8 mouse cellular contexts compared by ENCODE assay signal in genomic region chr7:144581559-144582283, GRCm38 (mm10). TPM values are rescaled to one million over a fixed set of nuclear protein-coding genes. Genes with fewer than 3 reads are reported as not detected.
DNase-seq lines count a peak whose midpoint lies in the region; ATAC-seq and TF ChIP-seq lines count a peak whose summit lies in the region.

No protein-coding gene starts in this region.

- peak overlapping the region; percentile 94 for H3K27ac ChIP-seq in embryonic facial prominence, embryonic 13.5 days
- peak overlapping the region; percentile 89 for H3K27ac ChIP-seq in limb, embryonic 13.5 days
- H3K27ac ChIP-seq in midbrain, embryonic 15.5 days: peak overlapping the region; percentile 91
- peak overlapping the region; percentile 88 for H3K27ac ChIP-seq in spleen, adult 2 months (ENCODE audit: insufficient read depth, low read length)

- peak overlapping the region; percentile 82 for H3K4me3 ChIP-seq in embryonic facial prominence, embryonic 13.5 days
- H3K4me3 ChIP-seq in limb, embryonic 13.5 days: peak overlapping the region; percentile 84
- peak overlapping the region; percentile 92 for H3K4me3 ChIP-seq in midbrain, embryonic 15.5 days
- peak overlapping the region; percentile 83 for H3K4me3 ChIP-seq in spleen, adult 2 months (ENCODE audit: extremely low read depth, insufficient read depth, insufficient read length)

- TF ChIP-seq POLR2A in spleen, adult 2 months (IDR thresholded peaks at IDR 0.05; ENCODE audit: low read depth, low read length): no peak

- peak; percentile 7; the same call in 1 of the 2 replicates for TF ChIP-seq CTCF in spleen, adult 2 months (IDR thresholded peaks at IDR 0.05; ENCODE audit: extremely low read depth, insufficient read depth, insufficient read length, insufficient replicate concordance)

- H3K27me3 ChIP-seq in embryonic facial prominence, embryonic 13.5 days: peaks cover 2% of the 10 kb centered on the region; the same call in 1 of the 2 replicates
- H3K27me3 ChIP-seq in limb, embryonic 13.5 days: peaks cover 3% of the 10 kb centered on the region; the same call in 1 of the 2 replicates
- no peaks in the 10 kb centered on the region for H3K27me3 ChIP-seq in midbrain, embryonic 15.5 days (replicated peaks)
- no peaks in the 10 kb centered on the region for H3K27me3 ChIP-seq in spleen, adult 2 months (ENCODE audit: control insufficient read depth, insufficient read depth, low read length)

- peak overlapping the region; percentile 85 for H3K9ac ChIP-seq in embryonic facial prominence, embryonic 13.5 days
- H3K9ac ChIP-seq in limb, embryonic 13.5 days: peak overlapping the region; percentile 84
- peak overlapping the region; percentile 85 for H3K9ac ChIP-seq in midbrain, embryonic 15.5 days

- DNase-seq in 3T3-L1 (ENCODE audit: low read depth, low spot score): peak; percentile 95
- peak; percentile 88 for DNase-seq in adrenal gland, postnatal 36 days
- DNase-seq in heart, adult 8-10 months (ENCODE audit: low spot score): peak; percentile 86
- peak; percentile 90 to 91 for DNase-seq in kidney, adult 8-10 months
- DNase-seq in spleen, adult 2 months (ENCODE audit: low read depth in 1 of 2, low spot score in 2 of 2): peak; percentile 63 to 72

- H3K9me3 ChIP-seq in embryonic facial prominence, embryonic 13.5 days: no peaks in the 10 kb centered on the region
- H3K9me3 ChIP-seq in limb, embryonic 13.5 days: no peaks in the 10 kb centered on the region
- H3K9me3 ChIP-seq in midbrain, embryonic 15.5 days: no peaks in the 10 kb centered on the region

- WGBS in embryonic facial prominence, embryonic 13.5 days: under 1% methylated on average over 38 of the region's 43 CpGs
- under 1% methylated on average over 42 of the region's 43 CpGs for WGBS in limb, embryonic 13.5 days
- WGBS in midbrain, embryonic 15.5 days: under 1% methylated on average over 43 of the region's 43 CpGs
- WGBS in spleen, adult 2 months: under 1% methylated on average over 43 of the region's 43 CpGs

- H3K4me1 ChIP-seq in embryonic facial prominence, embryonic 13.5 days: peaks cover 20% of the 10 kb centered on the region
- peaks cover 19% of the 10 kb centered on the region for H3K4me1 ChIP-seq in limb, embryonic 13.5 days
- H3K4me1 ChIP-seq in midbrain, embryonic 15.5 days: peaks cover 22% of the 10 kb centered on the region
- no peaks in the 10 kb centered on the region for H3K4me1 ChIP-seq in spleen, adult 2 months (ENCODE audit: control insufficient read depth, insufficient read depth, insufficient read length)

- peak; percentile 83 for ATAC-seq in embryonic facial prominence, embryonic 13.5 days (ENCODE audit: insufficient number of reproducible peaks, insufficient read depth, low FRiP score, low TSS enrichment, low read depth)
- ATAC-seq in limb, embryonic 13.5 days (ENCODE audit: low FRiP score, low read depth): peak; percentile 90
- ATAC-seq in midbrain, embryonic 15.5 days (replicated peaks): peak; percentile 85

- peaks cover 18% of the 10 kb centered on the region for H3K36me3 ChIP-seq in embryonic facial prominence, embryonic 13.5 days
- peaks cover 22% of the 10 kb centered on the region for H3K36me3 ChIP-seq in limb, embryonic 13.5 days
- peaks cover 16% of the 10 kb centered on the region; the same call in 1 of the 2 replicates for H3K36me3 ChIP-seq in midbrain, embryonic 15.5 days (replicated peaks)
- 0 out of 2 replicates have a peak, but pooled peaks cover 3% of the 10 kb centered on the region for H3K36me3 ChIP-seq in spleen, adult 2 months (ENCODE audit: control insufficient read depth, insufficient read depth, low read length)

- peak overlapping the region; percentile 91 for H3K4me2 ChIP-seq in embryonic facial prominence, embryonic 13.5 days
- H3K4me2 ChIP-seq in limb, embryonic 13.5 days (replicated peaks): peak overlapping the region; percentile 88
- H3K4me2 ChIP-seq in midbrain, embryonic 15.5 days: peak overlapping the region; percentile 82

RNA-seq across cellular contexts. Expression of gene Fadd, which starts 0.5 kb away (rescaled TPM):
- total RNA-seq in adrenal gland, postnatal 36 days (2021): 10 to 100 TPM in 1 of 2 experiments, 1 to 10 TPM in 1; 8.9 to 12.9 TPM
- 9.6 and 10.0 TPM in 2 replicates for polyA plus RNA-seq in embryonic facial prominence, embryonic 13.5 days (2015; fragmentation: Nextera tagmentation; extraction: Ambion mirVana)
- 10 to 100 TPM in 1 of 4 experiments, 1 to 10 TPM in 3; 8.4 to 10.0 (median 9.4) TPM for total RNA-seq in heart, adult 8-10 months (2022)
- 9.6 and 10.6 TPM in 2 replicates for polyA plus RNA-seq in limb, embryonic 13.5 days (2015; fragmentation: Nextera tagmentation; extraction: Ambion mirVana)
- 5.1 and 5.4 TPM in 2 replicates for polyA plus RNA-seq in midbrain, embryonic 15.5 days (2015; fragmentation: Nextera tagmentation; extraction: Ambion mirVana)
- polyA plus RNA-seq in spleen, adult 2 months (2012; rRNA removed): 9.1 and 9.8 TPM in 2 replicates

RNA-seq across cellular contexts. Expression of gene Ppfia1, which starts 28.2 kb away (rescaled TPM):
- 10 to 100 TPM; 51.4 to 55.7 TPM for total RNA-seq in adrenal gland, postnatal 36 days (2021)
- polyA plus RNA-seq in embryonic facial prominence, embryonic 13.5 days (2015; fragmentation: Nextera tagmentation; extraction: Ambion mirVana): 40.6 and 46.1 TPM in 2 replicates
- total RNA-seq in heart, adult 8-10 months (2022): 10 to 100 TPM; 35.9 to 50.6 (median 43.5) TPM
- polyA plus RNA-seq in limb, embryonic 13.5 days (2015; fragmentation: Nextera tagmentation; extraction: Ambion mirVana): 41.0 and 43.2 TPM in 2 replicates
- 25.7 and 30.0 TPM in 2 replicates for polyA plus RNA-seq in midbrain, embryonic 15.5 days (2015; fragmentation: Nextera tagmentation; extraction: Ambion mirVana)
- 23.5 and 26.1 TPM in 2 replicates for polyA plus RNA-seq in spleen, adult 2 months (2012; rRNA removed)

Comparison
In these comparisons a context has a peak if more than half of its experiments do, and no peak if none do; other contexts are left out.
1. Peak in every context shown above with its lines: DNase-seq, ATAC-seq, H3K4me3 ChIP-seq and H3K27ac ChIP-seq.